Mouse (Mus musculus) urinary bladder, postnatal 14 days (tissue): ENCODE measurements around the gene Hgd.

Experiments used
- DNase-seq: peaks from one replicate; pipeline ENCODE4 v3.0.0; 2021; ENCODE audit warnings: low spot score

Gene Hgd

GRCm38 (mm10) chr16:37579994-37580393 is at the start of gene Hgd:
Gene Hgd, plus strand, starts transcription at chr16:37580153.
- no peak for DNase-seq

GRCm38 (mm10) chr16:37530170-37530569 is 49.8 kb upstream of the Hgd start:
- no peak for DNase-seq

- no peak for DNase-seq
Measured at GRCm38 (mm10) chr16:37532046-37532445, 47.9 kb upstream of the Hgd start.

GRCm38 (mm10) chr16:37533369-37534068 is 46.4 kb upstream of the Hgd start:
- no peak for DNase-seq

GRCm38 (mm10) chr16:37539240-37539610 is 40.7 kb upstream of the Hgd start:
- DNase-seq: no peak

- DNase-seq: peak; percentile 97
Measured at GRCm38 (mm10) chr16:37539611-37540580, 40.1 kb upstream of the Hgd start, which contains the start of the genes Gtf2e1 and Rabl3. Gene Gtf2e1, minus strand, starts transcription at chr16:37539789. Gene Rabl3, plus strand, starts transcription at chr16:37539885.

- no peak for DNase-seq
Measured at GRCm38 (mm10) chr16:37540776-37541175, 39.2 kb upstream of the Hgd start.

- DNase-seq: no peak
Measured at GRCm38 (mm10) chr16:37546312-37546711, 33.6 kb upstream of the Hgd start.

GRCm38 (mm10) chr16:37550266-37550665 is 29.7 kb upstream of the Hgd start:
- DNase-seq: no peak

- no peak for DNase-seq
Measured at GRCm38 (mm10) chr16:37550981-37551380, 29.0 kb upstream of the Hgd start.

GRCm38 (mm10) chr16:37552824-37553223 is 27.1 kb upstream of the Hgd start:
- no peak for DNase-seq

GRCm38 (mm10) chr16:37562414-37562813 is 17.5 kb upstream of the Hgd start:
- DNase-seq: no peak

- DNase-seq: no peak
Measured at GRCm38 (mm10) chr16:37562961-37563360, 17.0 kb upstream of the Hgd start.

- no peak for DNase-seq
Measured at GRCm38 (mm10) chr16:37565117-37565516, 14.8 kb upstream of the Hgd start.

- DNase-seq: no peak
Measured at GRCm38 (mm10) chr16:37566107-37566506, 13.8 kb upstream of the Hgd start.

- no peak for DNase-seq
Measured at GRCm38 (mm10) chr16:37567113-37568050, 12.6 kb upstream of the Hgd start.

- no peak for DNase-seq
Measured at GRCm38 (mm10) chr16:37571554-37571953, 8.4 kb upstream of the Hgd start.

- no peak for DNase-seq
Measured at GRCm38 (mm10) chr16:37572117-37572754, 7.7 kb upstream of the Hgd start.

- DNase-seq: no peak
Measured at GRCm38 (mm10) chr16:37573061-37573460, 6.9 kb upstream of the Hgd start.

GRCm38 (mm10) chr16:37575325-37575724 is 4.6 kb upstream of the Hgd start:
- no peak for DNase-seq

GRCm38 (mm10) chr16:37579591-37579990 is 362 bp upstream of the Hgd start:
- no peak for DNase-seq
